Comparison of ENCODE assay signal across 8 mouse cellular contexts in genomic region chr2:13523540-13524456, GRCm38 (mm10). TPM values are rescaled to one million over a fixed set of nuclear protein-coding genes. Genes with fewer than 3 reads are reported as not detected.
A peak's percentile ranks its signal among the peaks of the same experiment; 100 is the strongest.
DNase-seq lines count a peak whose midpoint lies in the region; ATAC-seq and TF ChIP-seq lines count a peak whose summit lies in the region.

No protein-coding gene starts in this region.

- WGBS in stomach, embryonic 14.5 days: 36% methylated on average over 8 of the region's 8 CpGs

- ATAC-seq in stomach, embryonic 14.5 days (ENCODE audit: insufficient number of reproducible peaks, insufficient read depth, low FRiP score, low read depth): peak; percentile 56; the same call in 1 of the 2 replicates
- no peak for ATAC-seq in activated CD4-positive, CD25-positive, alpha-beta regulatory T cell, adult 4 months

- H3K4me3 ChIP-seq in testis, adult 2 months (ENCODE audit: control insufficient read depth, low read depth, low read length): no peak overlapping the region
- H3K4me3 ChIP-seq in stomach, embryonic 14.5 days (ENCODE audit: low read depth, low read length): no peak overlapping the region

- no peak overlapping the region for H3K4me2 ChIP-seq in stomach, embryonic 14.5 days (replicated peaks; ENCODE audit: low read depth, low read length)

- H3K27me3 ChIP-seq in testis, adult 2 months (ENCODE audit: control insufficient read depth, insufficient read depth, low read length): no peaks in the 10 kb centered on the region
- no peaks in the 10 kb centered on the region for H3K27me3 ChIP-seq in stomach, embryonic 14.5 days (ENCODE audit: control insufficient read depth, insufficient read depth, low read length)

- no peaks in the 10 kb centered on the region for H3K4me1 ChIP-seq in testis, adult 2 months (ENCODE audit: control insufficient read depth, insufficient read depth, low read length)
- H3K4me1 ChIP-seq in stomach, embryonic 14.5 days (ENCODE audit: control insufficient read depth, insufficient read depth, low read length): no peaks in the 10 kb centered on the region

- TF ChIP-seq POLR2A in testis, adult 2 months (IDR thresholded peaks at IDR 0.05; ENCODE audit: control insufficient read depth, low read depth, low read length): no peak

- TF ChIP-seq CTCF in testis, adult 2 months (IDR thresholded peaks at IDR 0.05; ENCODE audit: control insufficient read depth, insufficient read depth, insufficient replicate concordance, low read depth, low read length): no peak

- H3K9ac ChIP-seq in stomach, embryonic 14.5 days (replicated peaks; ENCODE audit: low read depth, low read length): no peak overlapping the region

- H3K36me3 ChIP-seq in testis, adult 2 months (ENCODE audit: control insufficient read depth, insufficient read depth, low read length): no peaks in the 10 kb centered on the region
- H3K36me3 ChIP-seq in stomach, embryonic 14.5 days (ENCODE audit: control insufficient read depth, insufficient read depth, low read length): no peaks in the 10 kb centered on the region

- 0 out of 2 replicates have a peak overlapping the region, but pooled peaks have one; percentile 13 for H3K27ac ChIP-seq in testis, adult 2 months (ENCODE audit: control insufficient read depth, insufficient read depth, low read depth, low read length)
- H3K27ac ChIP-seq in stomach, embryonic 14.5 days (ENCODE audit: low read length): no peak overlapping the region

- no peaks in the 10 kb centered on the region for H3K9me3 ChIP-seq in stomach, embryonic 14.5 days (ENCODE audit: control insufficient read depth, low read depth, low read length)

- no peak for DNase-seq in testis, postnatal 10 days (ENCODE audit: low spot score)
- peak; percentile 66 to 80 for DNase-seq in frontal cortex, postnatal 36 days (ENCODE audit: low spot score in 2 of 2)
- peak; percentile 20 to 73 for DNase-seq in left cerebral cortex, adult 8-10 months (ENCODE audit: low spot score in 2 of 2)
- DNase-seq in thymus, postnatal 36 days: no peak
- DNase-seq in embryo, embryonic 11 days: no peak

RNA-seq across cellular contexts. Expression of gene Trdmt1, which starts 20.7 kb away (rescaled TPM):
- 2.9 and 3.1 TPM in 2 replicates for polyA plus RNA-seq in testis, adult 2 months (2012; rRNA removed)
- total RNA-seq in left cerebral cortex, adult 8-10 months (2022): 10 to 100 TPM in 1 of 4 experiments, 1 to 10 TPM in 3; 5.0 to 10.5 (median 6.2) TPM
- polyA plus RNA-seq in stomach, embryonic 14.5 days (2014; fragmentation: Nextera tagmentation; extraction: Ambion mirVana): 11.9 and 13.4 TPM in 2 replicates
- polyA plus RNA-seq in activated CD4-positive, CD25-positive, alpha-beta regulatory T cell, adult 4 months (2017; shearing (Covaris generic)): 10 to 100 TPM; 16.2 to 17.0 TPM

RNA-seq across cellular contexts. Expression of gene Cubn, which starts 32.2 kb away (rescaled TPM):
- 0.72 and 0.96 TPM in 2 replicates for polyA plus RNA-seq in testis, adult 2 months (2012; rRNA removed)
- under 1 TPM; 0.26 to 0.49 (median 0.35) TPM for total RNA-seq in left cerebral cortex, adult 8-10 months (2022)
- 0.04 and 0.07 TPM in 2 replicates for polyA plus RNA-seq in stomach, embryonic 14.5 days (2014; fragmentation: Nextera tagmentation; extraction: Ambion mirVana)
- polyA plus RNA-seq in activated CD4-positive, CD25-positive, alpha-beta regulatory T cell, adult 4 months (2017; shearing (Covaris generic)): under 1 TPM; 0.05 to 0.15 TPM

RNA-seq across cellular contexts. Expression of gene Vim, which starts 49.9 kb away (rescaled TPM):
- polyA plus RNA-seq in testis, adult 2 months (2012; rRNA removed): 95.7 and 100 TPM in 2 replicates
- total RNA-seq in left cerebral cortex, adult 8-10 months (2022): 10 to 100 TPM; 49.1 to 94.5 (median 69.2) TPM
- 539 and 560 TPM in 2 replicates for polyA plus RNA-seq in stomach, embryonic 14.5 days (2014; fragmentation: Nextera tagmentation; extraction: Ambion mirVana)
- polyA plus RNA-seq in activated CD4-positive, CD25-positive, alpha-beta regulatory T cell, adult 4 months (2017; shearing (Covaris generic)): 100 to 1,000 TPM; 703 to 754 TPM

Comparison
In these comparisons a context has a peak if more than half of its experiments do, and no peak if none do; other contexts are left out.
1. DNase-seq: peak in frontal cortex, postnatal 36 days (2 of 2) and left cerebral cortex, adult 8-10 months (2 of 2); none in testis, postnatal 10 days (single experiment), thymus, postnatal 36 days (0 of 2) and embryo, embryonic 11 days (single experiment).